Mouse (Mus musculus) NIH3T3 (cell line): ENCODE measurements around the gene Ptprm.
"Not testable (repeated sequence)": the region's sequence is repeated elsewhere in the genome, so short reads cannot be mapped to it uniquely, and the experiment has no call there.

ENCODE experiments used
- DNase-seq: peaks from one replicate; pipeline ENCODE4 v3.0.0-alpha.2; 2012; ENCODE audit warnings: low read depth

The Ptprm gene

GRCm38 (mm10) chr17:66874810-66875209 is 479.4 kb downstream of the Ptprm start:
- no peak for DNase-seq

GRCm38 (mm10) chr17:66871396-66871795 is 482.9 kb downstream of the Ptprm start:
- DNase-seq: no peak

GRCm38 (mm10) chr17:66869581-66870002 is 484.7 kb downstream of the Ptprm start:
- no peak for DNase-seq

GRCm38 (mm10) chr17:66864441-66864840 is 489.8 kb downstream of the Ptprm start:
- no peak for DNase-seq

- DNase-seq: peak; percentile 57
These were observed 492.7 kb downstream of the Ptprm start for GRCm38 (mm10) chr17:66861557-66861956.

- no peak for DNase-seq
These were observed 495.5 kb downstream of the Ptprm start for GRCm38 (mm10) chr17:66858757-66859156.

- DNase-seq: no peak
These were observed 501.8 kb downstream of the Ptprm start for GRCm38 (mm10) chr17:66852496-66852895.

GRCm38 (mm10) chr17:66847011-66847410 is 507.2 kb downstream of the Ptprm start:
- not testable (repeated sequence) for DNase-seq

- peak; percentile 48 for DNase-seq
These were observed 531.9 kb downstream of the Ptprm start for GRCm38 (mm10) chr17:66822347-66822746.

GRCm38 (mm10) chr17:66817380-66817779 is 536.9 kb downstream of the Ptprm start:
- DNase-seq: no peak

GRCm38 (mm10) chr17:66815921-66816320 is 538.3 kb downstream of the Ptprm start:
- no peak for DNase-seq

- DNase-seq: no peak
These were observed 540.5 kb downstream of the Ptprm start for GRCm38 (mm10) chr17:66813786-66814185.

GRCm38 (mm10) chr17:66813346-66813745 is 540.9 kb downstream of the Ptprm start:
- no peak for DNase-seq

GRCm38 (mm10) chr17:66809786-66810185 is 544.5 kb downstream of the Ptprm start:
- peak; percentile 89 for DNase-seq

GRCm38 (mm10) chr17:66808186-66808585 is 546.1 kb downstream of the Ptprm start:
- no peak for DNase-seq

GRCm38 (mm10) chr17:66801831-66802687 is 552.2 kb downstream of the Ptprm start:
- DNase-seq: peak; percentile 84

- no peak for DNase-seq
These were observed 554.0 kb downstream of the Ptprm start for GRCm38 (mm10) chr17:66800231-66800630.

- no peak for DNase-seq
These were observed 568.1 kb downstream of the Ptprm start for GRCm38 (mm10) chr17:66786166-66786565.

- no peak for DNase-seq
These were observed 568.7 kb downstream of the Ptprm start for GRCm38 (mm10) chr17:66785586-66785985.

- DNase-seq: no peak
These were observed 570.7 kb downstream of the Ptprm start for GRCm38 (mm10) chr17:66783601-66784000.

GRCm38 (mm10) chr17:66783075-66783492 is 571.2 kb downstream of the Ptprm start:
- DNase-seq: no peak

- peak; percentile 67 for DNase-seq
These were observed 572.3 kb downstream of the Ptprm start for GRCm38 (mm10) chr17:66781910-66782309.

GRCm38 (mm10) chr17:66779026-66779425 is 575.2 kb downstream of the Ptprm start:
- no peak for DNase-seq
